Mouse (Mus musculus) cerebellum, adult 8-10 months (tissue): Measurements from ENCODE around the gene A230050P20Rik.

Experiments
- DNase-seq: peaks from one replicate; pipeline ENCODE4 v3.0.0; 2022

The A230050P20Rik gene

GRCm38 (mm10) chr9:20875021-20875790 is 6.8 kb downstream of the A230050P20Rik start:
- DNase-seq, result no peak

GRCm38 (mm10) chr9:20876318-20877117 is 8.1 kb downstream of the A230050P20Rik start:
- DNase-seq, result no peak

- DNase-seq, result peak; percentile 31
Observed at GRCm38 (mm10) chr9:20877118-20878040, 8.9 kb downstream of the A230050P20Rik start.

- DNase-seq, result peak; percentile 98
Observed at GRCm38 (mm10) chr9:20878041-20878709, 9.7 kb downstream of the A230050P20Rik start.

- DNase-seq, result peak; percentile 70
Observed at GRCm38 (mm10) chr9:20878710-20879065, 10.2 kb downstream of the A230050P20Rik start.

GRCm38 (mm10) chr9:20879097-20879792 is 10.8 kb downstream of the A230050P20Rik start, which contains the start of gene Angptl6:
TSS of gene Angptl6 (minus strand) at chr9:20879727.
- DNase-seq, result no peak

GRCm38 (mm10) chr9:20886563-20886962 is 18.1 kb downstream of the A230050P20Rik start:
- DNase-seq, result no peak

GRCm38 (mm10) chr9:20887191-20887590 is 18.7 kb downstream of the A230050P20Rik start:
- DNase-seq, result no peak

- peak; percentile 94 for DNase-seq
Observed at GRCm38 (mm10) chr9:20887704-20888385, 19.4 kb downstream of the A230050P20Rik start, which contains the start of gene Ppan. TSS of gene Ppan (plus strand) at chr9:20888175.

GRCm38 (mm10) chr9:20888386-20888765 is 19.9 kb downstream of the A230050P20Rik start:
- no peak for DNase-seq

- no peak for DNase-seq
Observed at GRCm38 (mm10) chr9:20889185-20890141, 21.0 kb downstream of the A230050P20Rik start.

- no peak for DNase-seq
Observed at GRCm38 (mm10) chr9:20890411-20890810, 22.0 kb downstream of the A230050P20Rik start.

- no peak for DNase-seq
Observed at GRCm38 (mm10) chr9:20891339-20892103, 23.1 kb downstream of the A230050P20Rik start.

GRCm38 (mm10) chr9:20892104-20892653 is 23.7 kb downstream of the A230050P20Rik start:
- no peak for DNase-seq

- no peak for DNase-seq
Observed at GRCm38 (mm10) chr9:20893069-20893468, 24.6 kb downstream of the A230050P20Rik start.

GRCm38 (mm10) chr9:20893590-20894343 is 25.3 kb downstream of the A230050P20Rik start:
- DNase-seq, result no peak

GRCm38 (mm10) chr9:20894629-20895028 is 26.2 kb downstream of the A230050P20Rik start:
- no peak for DNase-seq

- no peak for DNase-seq
Observed at GRCm38 (mm10) chr9:20895382-20895781, 26.9 kb downstream of the A230050P20Rik start.
